Mouse (Mus musculus) CH12.LX (cell line): ENCODE data around the gene Ung. TPM values are rescaled to one million over a fixed set of nuclear protein-coding genes. Genes with fewer than 3 reads are reported as not detected.

ENCODE experiments used
- DNase-seq: peaks from one replicate; pipeline ENCODE4 v3.0.0-alpha.2; 2013; ENCODE audit errors: extremely low read depth
- H3K27ac ChIP-seq: 2 replicates; pipeline ENCODE4 v1.5.1; 2012; ENCODE audit warnings: low read depth, mild to moderate bottlenecking, control low read depth, moderate library complexity; ENCODE audit not compliant: insufficient read depth
- H3K27me3 ChIP-seq: replicated peaks from 2 replicates; pipeline ENCODE3; 2012; ENCODE audit warnings: inconsistent platforms
- H3K36me3 ChIP-seq, 2 experiments: replicated peaks in 1 of 2; 2 replicates each; pipeline versions ENCODE3 to v1.6.1; 2012; ENCODE audit warnings: inconsistent platforms in 1 of 2, low read length in 1 of 2, mild to moderate bottlenecking in 1 of 2, mixed read lengths in 1 of 2, moderate library complexity in 1 of 2; ENCODE audit not compliant: control insufficient read depth in 1 of 2, insufficient read depth in 1 of 2
- H3K4me1 ChIP-seq, 2 experiments: 2 replicates each; pipeline ENCODE4 v1.6.1; 2012; ENCODE audit warnings: inconsistent platforms in 1 of 2, moderate library complexity in 1 of 2; ENCODE audit not compliant: insufficient read depth in 2 of 2, control insufficient read depth in 1 of 2
- H3K4me2 ChIP-seq: 2 replicates; pipeline ENCODE4 v1.6.1; 2012; ENCODE audit warnings: low read depth, mild to moderate bottlenecking, control low read depth; ENCODE audit not compliant: poor library complexity, insufficient read depth, severe bottlenecking
- H3K4me3 ChIP-seq, 3 experiments: fragments of 150-350 bp in 1 of 3; sonication (generic) in 1 of 3; replicated peaks in 1 of 3; 2 replicates each; pipeline versions ENCODE3 to v1.5.1; 2011 to 2012; ENCODE audit warnings: low read depth in 2 of 3, low read length in 2 of 3, mild to moderate bottlenecking in 2 of 3, moderate library complexity in 2 of 3, control low read depth in 1 of 3, improper control_type of control experiment in 1 of 3, inconsistent platforms in 1 of 3, mixed read lengths in 1 of 3; ENCODE audit not compliant: poor library complexity in 1 of 3
- H3K79me2 ChIP-seq: replicated peaks from 2 replicates; pipeline ENCODE4 v1.6.1; 2012; ENCODE audit warnings: mild to moderate bottlenecking, moderate library complexity; ENCODE audit not compliant: control insufficient read depth, poor library complexity, insufficient read depth, severe bottlenecking; ENCODE audit errors: extremely low read depth
- H3K9ac ChIP-seq: 2 replicates; pipeline ENCODE4 v1.6.1; 2012; ENCODE audit warnings: low read depth, mild to moderate bottlenecking, control low read depth, moderate library complexity; ENCODE audit not compliant: insufficient read depth
- H3K9me3 ChIP-seq: replicated peaks from 2 replicates; pipeline ENCODE3; 2012; ENCODE audit warnings: low read length, inconsistent platforms, mixed read lengths
- BHLHE40 ChIP-seq: IDR thresholded peaks from 2 replicates; pipeline ENCODE4 v1.6.1; 2011; ENCODE audit warnings: mild to moderate bottlenecking, low read depth, low read length, improper control_type of control experiment
- CHD1 ChIP-seq: IDR thresholded peaks from 2 replicates; pipeline ENCODE4 v1.6.1; 2012; ENCODE audit warnings: low read depth, low read length, improper control_type of control experiment, inconsistent platforms
- CHD2 ChIP-seq: IDR thresholded peaks from 2 replicates; pipeline ENCODE4 v1.6.1; 2011; ENCODE audit warnings: low read length, improper control_type of control experiment
- CTCF ChIP-seq, 2 experiments: IDR thresholded peaks in 1 of 2; conservative IDR thresholded peaks in 1 of 2; 2 replicates each; pipeline ENCODE4 v1.5.1; 2011 to 2012; ENCODE audit warnings: low read depth in 2 of 2, low read length in 2 of 2, improper control_type of control experiment in 1 of 2, inconsistent platforms in 1 of 2, mild to moderate bottlenecking in 1 of 2, moderate library complexity in 1 of 2
- E2F4 ChIP-seq: IDR thresholded peaks from 2 replicates; pipeline ENCODE4 v1.6.1; 2011; ENCODE audit warnings: low read depth, low read length, improper control_type of control experiment; ENCODE audit not compliant: insufficient replicate concordance
- ELF1 ChIP-seq: IDR thresholded peaks from 2 replicates; pipeline ENCODE4 v1.6.1; 2014; ENCODE audit warnings: low read depth, mild to moderate bottlenecking, inconsistent platforms, low read length, improper control_type of control experiment
- EP300 ChIP-seq: IDR thresholded peaks from 2 replicates; pipeline ENCODE4 v1.6.1; 2011; ENCODE audit warnings: low read length, improper control_type of control experiment
- ETS1 ChIP-seq: conservative IDR thresholded peaks from 2 replicates; pipeline ENCODE4 v1.6.1; 2012; ENCODE audit warnings: low read depth, mild to moderate bottlenecking, inconsistent platforms, low read length, improper control_type of control experiment, moderate library complexity
- GABPA ChIP-seq: IDR thresholded peaks from 2 replicates; pipeline ENCODE4 v1.6.1; 2012; ENCODE audit warnings: low read depth, low read length, improper control_type of control experiment, inconsistent platforms; ENCODE audit not compliant: insufficient replicate concordance
- HCFC1 ChIP-seq: IDR thresholded peaks from 2 replicates; pipeline ENCODE4 v1.6.1; 2012; ENCODE audit warnings: low read depth, mild to moderate bottlenecking, inconsistent platforms, low read length, improper control_type of control experiment
- IRF4 ChIP-seq: IDR thresholded peaks from 2 replicates; pipeline ENCODE4 v1.6.1; 2014; ENCODE audit warnings: low read depth, mild to moderate bottlenecking, inconsistent platforms, low read length, improper control_type of control experiment
- KAT2A ChIP-seq: IDR thresholded peaks from 2 replicates; pipeline ENCODE4 v1.6.1; 2012; ENCODE audit warnings: low read length, improper control_type of control experiment, inconsistent platforms; ENCODE audit not compliant: insufficient replicate concordance
- MAFK ChIP-seq: IDR thresholded peaks from 2 replicates; pipeline ENCODE4 v1.6.1; 2011; ENCODE audit warnings: low read length, improper control_type of control experiment; ENCODE audit not compliant: insufficient replicate concordance
- MAX ChIP-seq: IDR thresholded peaks from 2 replicates; pipeline ENCODE4 v1.6.1; 2011; ENCODE audit warnings: low read length, improper control_type of control experiment
- MEF2A ChIP-seq: IDR thresholded peaks from 2 replicates; pipeline ENCODE4 v1.6.1; 2014; ENCODE audit warnings: low read depth, mild to moderate bottlenecking, inconsistent platforms, low read length, improper control_type of control experiment, borderline replicate concordance
- MXI1 ChIP-seq: IDR thresholded peaks from 2 replicates; pipeline ENCODE4 v1.6.1; 2011; ENCODE audit warnings: mild to moderate bottlenecking, low read depth, low read length, improper control_type of control experiment
- MYC ChIP-seq: IDR thresholded peaks from 2 replicates; pipeline ENCODE4 v1.6.1; 2011; ENCODE audit warnings: low read depth, mild to moderate bottlenecking, improper control_type of control experiment, low read length
- NELFE ChIP-seq: IDR thresholded peaks from 2 replicates; pipeline ENCODE4 v1.6.1; 2011; ENCODE audit warnings: low read depth, low read length, improper control_type of control experiment
- PAX5 ChIP-seq: IDR thresholded peaks from 2 replicates; pipeline ENCODE4 v1.6.1; 2012; ENCODE audit warnings: low read length, inconsistent platforms, mixed read lengths
- POLR2AphosphoS2 ChIP-seq: IDR thresholded peaks from 2 replicates; pipeline ENCODE4 v1.6.1; 2011; ENCODE audit warnings: low read depth, low read length, improper control_type of control experiment
- RAD21 ChIP-seq: IDR thresholded peaks from 2 replicates; pipeline ENCODE4 v1.6.1; 2011; ENCODE audit warnings: low read depth, mild to moderate bottlenecking, low read length, improper control_type of control experiment, moderate library complexity
- RCOR1 ChIP-seq: conservative IDR thresholded peaks from 2 replicates; pipeline ENCODE4 v1.6.1; 2012; ENCODE audit warnings: low read depth, mild to moderate bottlenecking, inconsistent platforms, low read length, improper control_type of control experiment
- SIN3A ChIP-seq: IDR thresholded peaks from 2 replicates; pipeline ENCODE4 v1.6.1; 2012; ENCODE audit warnings: low read length, improper control_type of control experiment, inconsistent platforms
- TBP ChIP-seq: conservative IDR thresholded peaks from 2 replicates; pipeline ENCODE4 v1.6.1; 2011; ENCODE audit warnings: low read depth, low read length, improper control_type of control experiment
- TCF12 ChIP-seq: IDR thresholded peaks from 2 replicates; pipeline ENCODE4 v1.6.1; 2014; ENCODE audit warnings: low read depth, mild to moderate bottlenecking, inconsistent platforms, low read length, improper control_type of control experiment
- UBTF ChIP-seq: IDR thresholded peaks from 2 replicates; pipeline ENCODE4 v1.6.1; 2012; ENCODE audit warnings: low read depth, mild to moderate bottlenecking, inconsistent platforms, low read length, improper control_type of control experiment, moderate library complexity
- USF1 ChIP-seq: IDR thresholded peaks from 2 replicates; pipeline ENCODE4 v1.6.1; 2014; ENCODE audit warnings: low read depth, mild to moderate bottlenecking, inconsistent platforms, low read length, improper control_type of control experiment
- USF2 ChIP-seq: conservative IDR thresholded peaks from 2 replicates; pipeline ENCODE4 v1.6.1; 2011; ENCODE audit warnings: low read depth, low read length, improper control_type of control experiment
- ZC3H11A ChIP-seq: IDR thresholded peaks from 2 replicates; pipeline ENCODE4 v1.6.1; 2012; ENCODE audit warnings: low read depth, mild to moderate bottlenecking, inconsistent platforms, low read length, improper control_type of control experiment
- ZKSCAN1 ChIP-seq: IDR thresholded peaks from 2 replicates; pipeline ENCODE4 v1.6.1; 2012; ENCODE audit warnings: low read depth, inconsistent platforms, low read length, improper control_type of control experiment, borderline replicate concordance
- ZNF384 ChIP-seq: IDR thresholded peaks from 2 replicates; pipeline ENCODE4 v1.6.1; 2012; ENCODE audit warnings: low read depth, low read length, improper control_type of control experiment, inconsistent platforms
- dilution Hi-C: fragments of 300-500 bp; cut with MboI; formaldehyde crosslinking; loops from 2 replicates; pipeline ENCODE4 v1.14.3; 2020; ENCODE audit warnings: low sequenced_read_pairs; ENCODE audit not compliant: extremely low pct_unique_long_range_greater_than_20kb, extremely low pct_ligation_motif_present
- in situ Hi-C: fragments of 300-500 bp; cut with MboI; formaldehyde crosslinking; loops from 3 replicates; pipeline ENCODE4 v1.14.3; 2019; ENCODE audit warnings: low sequenced_read_pairs, low pct_ligation_motif_present, low pct_unique_long_range_greater_than_20kb, mixed read lengths
- polyA plus RNA-seq: library from polyadenylated mRNA; unstranded; fragments of >175 nt; gene quantifications from 2 replicates; pipeline ENCODE4 v1.2.1, GENCODE M21; 2012; ENCODE audit warnings: low read depth; ENCODE audit not compliant: insufficient read length
- total RNA-seq, 2 experiments: library from RNA; depleted of rRNA; stranded (reverse); fragments of 300-350 nt in 1 of 2; fragments of >200 nt in 1 of 2; gene quantifications; 2 replicates each; pipeline ENCODE4 v1.2.3; 2012 to 2014

Gene Ung
- total and polyA plus RNA-seq, 3 experiments, result 39.1 to 91.9 (median 51.9) TPM

DNA sequence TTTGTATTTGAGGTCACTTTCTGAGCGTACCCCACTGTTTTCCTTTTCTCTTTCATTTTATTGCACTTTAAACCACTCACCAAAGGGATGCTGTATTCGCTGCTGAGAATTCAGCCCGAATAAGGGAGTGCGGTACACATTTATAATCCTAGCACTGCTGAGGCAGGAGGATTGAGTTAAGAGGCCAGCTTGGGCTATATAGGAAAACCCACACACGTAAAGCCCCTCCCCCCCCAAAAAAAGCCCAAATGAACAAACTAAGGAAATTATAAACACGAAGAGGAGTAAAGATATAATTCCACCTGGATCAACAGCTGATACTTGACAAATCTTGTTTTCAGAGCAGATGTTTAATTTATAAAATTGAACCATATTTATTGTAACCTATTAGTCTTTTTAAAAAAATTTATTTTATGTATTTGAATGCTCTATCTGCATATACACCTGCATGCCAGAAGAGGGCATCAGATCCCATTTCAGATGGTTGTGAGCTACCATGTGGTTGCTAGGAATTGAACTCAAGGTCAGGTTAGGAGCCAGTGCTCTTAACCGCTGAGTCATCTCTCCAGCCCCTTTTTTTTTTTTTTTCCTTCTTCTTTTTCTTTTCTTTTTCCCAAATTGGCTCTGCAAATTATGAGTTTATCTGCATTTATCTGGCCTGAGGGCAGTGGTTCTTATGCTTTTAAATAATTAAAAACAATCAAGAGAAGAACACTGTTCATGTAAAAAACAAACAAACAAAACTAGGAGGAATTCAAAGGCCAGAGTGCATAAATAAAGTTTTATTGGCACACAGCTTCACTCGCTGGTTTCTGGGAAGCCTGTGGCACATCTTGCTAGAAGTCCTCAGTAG lies 46.6 kb downstream of the Ung start:
- H3K4me2 ChIP-seq, result peak overlapping the region; percentile 72
- H3K9ac ChIP-seq, result no peak overlapping the region; the same call in 1 of the 2 replicates
- no peaks in the 10 kb centered on the region for H3K27me3 ChIP-seq
- no peak overlapping the region for H3K27ac ChIP-seq
- peak overlapping the region in 2 of 3 experiments; percentile 64 to 68 for H3K4me3 ChIP-seq
- peaks cover 0 to 32% of the 10 kb centered on the region in 2 experiments; a peak in 2 of 4 replicates for H3K4me1 ChIP-seq
- no peaks in the 10 kb centered on the region for H3K79me2 ChIP-seq
- H3K36me3 ChIP-seq, result no peaks in the 10 kb centered on the region
- dilution Hi-C loops, result no loop called here
- no peak for TF ChIP-seq USF1
- TF ChIP-seq CTCF (conservative IDR thresholded peaks at IDR 0.05 in 1 of 2, IDR thresholded peaks at IDR 0.05 in 1 of 2; ENCODE audit: low read depth in 2 of 2, low read length in 2 of 2), result peak in 1 of 2 experiments; percentile 37; a peak in 2 of 4 replicates
- TF ChIP-seq RCOR1, result no peak
- no peak for TF ChIP-seq ETS1
- 0 out of 2 replicates have a peak, but pooled peaks have one; percentile 45 for TF ChIP-seq MYC
- no peak for TF ChIP-seq CHD2
- TF ChIP-seq RAD21, result peak; percentile 14
- no peak for TF ChIP-seq E2F4
- TF ChIP-seq ZNF384, result peak; percentile 18; the same call in 1 of the 2 replicates
- TF ChIP-seq ZKSCAN1, result no peak
- TF ChIP-seq EP300, result no peak
- TF ChIP-seq GABPA, result no peak
- TF ChIP-seq HCFC1, result no peak
- TF ChIP-seq BHLHE40, result no peak
- TF ChIP-seq MXI1, result no peak
- TF ChIP-seq IRF4, result no peak
- no peak for TF ChIP-seq ELF1
- TF ChIP-seq CHD1, result no peak
- TF ChIP-seq TCF12, result no peak
- 0 out of 2 replicates have a peak, but pooled peaks have one; percentile 2 for TF ChIP-seq MAFK
- no peak for TF ChIP-seq KAT2A
- no peak for TF ChIP-seq UBTF
- TF ChIP-seq PAX5, result no peak
- no peak for TF ChIP-seq NELFE
- TF ChIP-seq MAX, result no peak
- TF ChIP-seq POLR2AphosphoS2, result no peak
- TF ChIP-seq ZC3H11A, result no peak
- TF ChIP-seq SIN3A, result no peak
- no peak for TF ChIP-seq USF2
- TF ChIP-seq TBP, result no peak
- no peak for TF ChIP-seq MEF2A
- TF ChIP-seq, all 38 proteins: peak for 5
- no peak for DNase-seq
- peaks cover 2% of the 10 kb centered on the region for H3K9me3 ChIP-seq
- in situ Hi-C loops, result loop anchor here (5.0 kb wide), 1 partner anchor 131 kb away; no protein-coding TSS in a partner anchor
